Comparison of ENCODE assay signal across 8 mouse cellular contexts in genomic region chr9:122350396-122351130, GRCm38 (mm10). TPM values are rescaled to one million over a fixed set of nuclear protein-coding genes. Genes with fewer than 3 reads are reported as not detected.
A peak's percentile ranks its signal among the peaks of the same experiment; 100 is the strongest.
DNase-seq lines count a peak whose midpoint lies in the region; ATAC-seq and TF ChIP-seq lines count a peak whose summit lies in the region.

No protein-coding gene starts in this region.

- DNase-seq in kidney, adult 2 months: no peak
- no peak for DNase-seq in kidney, postnatal 14 days
- DNase-seq in forebrain, embryonic 14.5 days (ENCODE audit: low spot score): no peak
- no peak for DNase-seq in frontal cortex, postnatal 10 days (ENCODE audit: low spot score in 2 of 2)
- DNase-seq in layer of hippocampus, adult 8-10 months (ENCODE audit: low spot score in 2 of 2): no peak

- H3K4me3 ChIP-seq in kidney, adult 2 months (ENCODE audit: insufficient read depth, low read depth, low read length): peak overlapping the region; percentile 72; the same call in 1 of the 2 replicates
- peak overlapping the region; percentile 63; the same call in 1 of the 2 replicates for H3K4me3 ChIP-seq in forebrain, embryonic 14.5 days (ENCODE audit: low read depth, low read length)
- peak overlapping the region; percentile 81 for H3K4me3 ChIP-seq in limb, embryonic 15.5 days
- peak overlapping the region; percentile 72 for H3K4me3 ChIP-seq in neural tube, embryonic 13.5 days

- no peak for TF ChIP-seq POLR2A in kidney, adult 2 months (IDR thresholded peaks at IDR 0.05; ENCODE audit: low read depth, low read length)

- peaks cover 10% of the 10 kb centered on the region; the same call in 1 of the 2 replicates for H3K4me1 ChIP-seq in kidney, adult 2 months (ENCODE audit: control insufficient read depth, insufficient read depth, low read length)
- H3K4me1 ChIP-seq in forebrain, embryonic 14.5 days (ENCODE audit: control insufficient read depth, insufficient read depth, low read length): no peaks in the 10 kb centered on the region
- 0 out of 2 replicates have a peak, but pooled peaks cover 3% of the 10 kb centered on the region for H3K4me1 ChIP-seq in limb, embryonic 15.5 days
- peaks cover 7% of the 10 kb centered on the region; the same call in 1 of the 2 replicates for H3K4me1 ChIP-seq in neural tube, embryonic 13.5 days (replicated peaks)

- H3K27ac ChIP-seq in kidney, adult 2 months (ENCODE audit: insufficient read depth, low read depth, low read length): no peak overlapping the region
- no peak overlapping the region for H3K27ac ChIP-seq in forebrain, embryonic 14.5 days (ENCODE audit: low read depth, low read length)
- peak overlapping the region; percentile 59; the same call in 1 of the 2 replicates for H3K27ac ChIP-seq in limb, embryonic 15.5 days
- H3K27ac ChIP-seq in neural tube, embryonic 13.5 days (replicated peaks): peak overlapping the region; percentile 73; the same call in 1 of the 2 replicates

- WGBS in kidney, adult 2 months: 72% methylated on average over 7 of the region's 7 CpGs
- 78% methylated on average over 7 of the region's 7 CpGs for WGBS in forebrain, embryonic 14.5 days
- 63% methylated on average over 7 of the region's 7 CpGs for WGBS in limb, embryonic 15.5 days
- WGBS in neural tube, embryonic 13.5 days: 71% methylated on average over 7 of the region's 7 CpGs

- H3K27me3 ChIP-seq in kidney, adult 2 months (replicated peaks; ENCODE audit: control insufficient read depth, insufficient read depth, low read length): no peaks in the 10 kb centered on the region
- no peaks in the 10 kb centered on the region; the same call in 1 of the 2 replicates for H3K27me3 ChIP-seq in forebrain, embryonic 14.5 days (replicated peaks; ENCODE audit: control insufficient read depth, insufficient read depth, low read length)
- H3K27me3 ChIP-seq in limb, embryonic 15.5 days: no peaks in the 10 kb centered on the region
- no peaks in the 10 kb centered on the region for H3K27me3 ChIP-seq in neural tube, embryonic 13.5 days

- no peak overlapping the region for H3K9ac ChIP-seq in forebrain, embryonic 14.5 days (ENCODE audit: low read length)
- no peak overlapping the region for H3K9ac ChIP-seq in limb, embryonic 15.5 days
- H3K9ac ChIP-seq in neural tube, embryonic 13.5 days: peak overlapping the region; percentile 85

- H3K9me3 ChIP-seq in forebrain, embryonic 14.5 days (replicated peaks; ENCODE audit: control insufficient read depth, low read length): no peaks in the 10 kb centered on the region
- H3K9me3 ChIP-seq in limb, embryonic 15.5 days: no peaks in the 10 kb centered on the region
- H3K9me3 ChIP-seq in neural tube, embryonic 13.5 days: no peaks in the 10 kb centered on the region

- peak overlapping the region; percentile 59; the same call in 1 of the 2 replicates for H3K4me2 ChIP-seq in forebrain, embryonic 14.5 days (ENCODE audit: low read length)
- H3K4me2 ChIP-seq in limb, embryonic 15.5 days: peak overlapping the region; percentile 72; the same call in 1 of the 2 replicates
- peak overlapping the region; percentile 64 for H3K4me2 ChIP-seq in neural tube, embryonic 13.5 days

- no peaks in the 10 kb centered on the region for H3K36me3 ChIP-seq in kidney, adult 2 months (ENCODE audit: control insufficient read depth, insufficient read depth, low read length)
- H3K36me3 ChIP-seq in forebrain, embryonic 14.5 days (ENCODE audit: control insufficient read depth, insufficient read depth, low read length): no peaks in the 10 kb centered on the region
- no peaks in the 10 kb centered on the region for H3K36me3 ChIP-seq in limb, embryonic 15.5 days
- no peaks in the 10 kb centered on the region for H3K36me3 ChIP-seq in neural tube, embryonic 13.5 days

- ATAC-seq in forebrain, embryonic 14.5 days: no peak
- no peak for ATAC-seq in limb, embryonic 15.5 days (ENCODE audit: insufficient number of reproducible peaks, low FRiP score, low TSS enrichment, low read depth)
- peak; percentile 7; the same call in 1 of the 2 replicates for ATAC-seq in neural tube, embryonic 13.5 days (ENCODE audit: low read depth)
- no peak for ATAC-seq in cerebellum, adult (ENCODE audit: insufficient number of reproducible peaks, low FRiP score, low TSS enrichment)

- TF ChIP-seq CTCF in kidney, adult 2 months (conservative IDR thresholded peaks at IDR 0.05; ENCODE audit: insufficient read depth, insufficient read length, low read depth, low read length): no peak

RNA-seq across cellular contexts. Expression of gene Abhd5, which starts 0.8 kb away (rescaled TPM):
- 36.3 and 39.1 TPM in 2 replicates for polyA plus RNA-seq in kidney, adult 2 months (2012; rRNA removed)
- polyA plus RNA-seq in forebrain, embryonic 14.5 days (2014; fragmentation: Nextera tagmentation; extraction: Ambion mirVana): 26.9 and 29.9 TPM in 2 replicates
- polyA plus RNA-seq in limb, embryonic 15.5 days (2015; fragmentation: Nextera tagmentation; extraction: Ambion mirVana): 44.8 and 47.3 TPM in 2 replicates
- polyA plus RNA-seq in neural tube, embryonic 13.5 days (2015; fragmentation: Nextera tagmentation; extraction: Ambion mirVana): 24.3 and 24.6 TPM in 2 replicates
- 10 to 100 TPM; 14.9 to 19.9 (median 18.0) TPM for total RNA-seq in layer of hippocampus, adult 8-10 months (2022)

RNA-seq across cellular contexts. Expression of gene Ano10, which starts 56.3 kb away (rescaled TPM):
- polyA plus RNA-seq in kidney, adult 2 months (2012; rRNA removed): 50.6 and 54.4 TPM in 2 replicates
- polyA plus RNA-seq in forebrain, embryonic 14.5 days (2014; fragmentation: Nextera tagmentation; extraction: Ambion mirVana): 42.4 and 45.2 TPM in 2 replicates
- 46.1 and 51.2 TPM in 2 replicates for polyA plus RNA-seq in limb, embryonic 15.5 days (2015; fragmentation: Nextera tagmentation; extraction: Ambion mirVana)
- 52.1 and 52.8 TPM in 2 replicates for polyA plus RNA-seq in neural tube, embryonic 13.5 days (2015; fragmentation: Nextera tagmentation; extraction: Ambion mirVana)
- total RNA-seq in layer of hippocampus, adult 8-10 months (2022): 10 to 100 TPM; 20.0 to 29.5 (median 24.4) TPM

Comparison
In these comparisons a context has a peak if more than half of its experiments do, and no peak if none do; other contexts are left out.
1. H3K27ac ChIP-seq: peak in limb, embryonic 15.5 days (single experiment) and neural tube, embryonic 13.5 days (single experiment); none in kidney, adult 2 months (single experiment) and forebrain, embryonic 14.5 days (single experiment).
2. Peak in every context shown above with its lines, with median percentiles within 50 percentile points of each other: H3K4me3 ChIP-seq and H3K4me2 ChIP-seq.